Mouse (Mus musculus) CD4-positive, CD25-positive, alpha-beta regulatory T cell, adult 4 months (primary cell): ENCODE data around the gene Itpk1. TPM values are rescaled to one million over a fixed set of nuclear protein-coding genes. Genes with fewer than 3 reads are reported as not detected.

Source experiments
- ATAC-seq: one replicate; pipeline ENCODE4 v1.8.0; 2017
- polyA plus RNA-seq, 2 experiments: library from polyadenylated mRNA; unstranded; fragments of 100-300 nt; shearing (Covaris generic); gene quantifications; one replicate each; pipeline ENCODE4 v1.2.1; 2017

Itpk1 gene
- polyA plus RNA-seq, 2 experiments from 2014 or later = 16.3 to 20.8 TPM

DNA sequence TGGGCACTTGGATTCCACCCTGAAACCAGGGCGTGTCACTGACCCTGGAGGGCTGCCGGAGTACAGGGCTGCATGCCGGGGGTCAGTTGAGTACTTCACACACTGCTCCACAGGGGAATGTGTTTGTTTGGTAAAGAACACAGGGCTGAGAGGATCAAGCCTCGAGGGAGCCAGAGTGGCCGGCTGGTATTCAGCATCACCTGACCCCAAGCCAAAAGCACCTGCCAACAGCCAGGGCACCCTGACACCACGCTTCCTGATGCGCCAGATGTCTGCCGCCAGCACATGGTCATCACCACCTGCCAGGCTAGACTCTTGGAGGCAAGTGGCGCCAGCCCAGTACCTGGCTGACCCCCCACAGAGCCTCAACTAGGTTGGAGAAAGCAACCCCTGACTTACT, 80.9 kb downstream of the Itpk1 start:
- ATAC-seq = no peak

DNA sequence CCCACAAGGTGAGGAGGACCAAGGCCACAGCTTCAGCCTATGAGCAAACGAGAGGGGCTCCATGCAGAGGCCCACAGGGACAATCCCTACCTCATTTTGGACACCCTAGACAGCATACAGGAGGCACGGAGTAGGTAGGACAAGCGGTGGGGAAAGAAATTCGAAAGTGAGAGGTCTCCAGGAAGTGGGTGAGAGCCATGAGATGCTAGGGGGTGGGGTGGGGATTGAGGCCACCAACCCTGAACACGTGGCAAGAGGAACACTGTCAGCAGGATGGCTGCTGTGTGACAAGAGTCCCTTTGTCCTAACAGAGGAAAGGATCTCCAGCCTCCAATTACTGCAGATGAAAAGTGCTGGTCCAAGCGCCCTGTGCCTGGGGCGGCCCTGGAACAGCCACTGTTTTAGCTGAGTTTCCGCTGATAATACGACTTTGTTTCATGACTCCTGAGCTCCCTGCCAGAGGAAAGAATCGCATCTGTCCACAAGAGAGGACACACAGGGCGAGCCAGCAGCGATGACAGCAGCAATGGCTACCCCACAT, 82.4 kb downstream of the Itpk1 start:
- ATAC-seq = peak; percentile 75

DNA sequence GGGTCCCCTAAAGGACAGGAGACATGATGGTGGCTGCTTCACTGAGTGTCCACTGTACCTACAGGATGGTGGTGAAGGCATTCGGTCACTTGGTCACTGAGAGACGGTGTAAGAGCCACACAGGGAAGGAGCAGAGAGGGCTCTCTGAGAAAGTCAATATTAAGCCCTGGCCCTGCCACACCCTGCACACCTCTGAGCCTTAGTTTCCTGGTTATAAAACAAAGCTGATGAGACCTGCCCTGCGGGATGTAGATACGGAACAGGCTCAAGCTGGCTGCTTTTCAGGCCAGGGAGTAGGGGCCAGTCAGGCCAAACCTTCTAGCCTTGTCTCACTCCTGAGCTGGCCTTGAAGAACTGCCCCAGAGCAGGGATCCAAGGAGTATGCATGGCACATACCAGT, 82.9 kb downstream of the Itpk1 start:
- no peak for ATAC-seq

DNA sequence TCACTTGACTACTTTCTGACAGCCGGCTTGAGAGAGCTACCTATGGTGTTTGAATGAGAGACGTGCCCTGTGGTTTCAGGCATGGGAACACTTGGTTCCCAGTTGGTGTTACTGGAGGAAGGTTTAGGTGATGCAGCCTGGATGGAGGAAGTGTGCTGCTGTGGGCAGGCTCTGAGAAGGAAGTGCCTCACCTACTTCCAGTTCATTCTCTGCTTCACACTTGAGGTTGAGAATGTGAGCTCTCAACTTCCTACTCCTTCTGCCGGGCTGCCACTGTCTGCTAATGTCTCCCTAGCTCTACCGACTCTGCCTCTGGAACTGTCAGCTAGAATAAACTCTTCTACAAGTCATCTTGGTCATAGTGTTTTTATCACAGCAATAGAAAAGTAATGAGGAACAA, 83.5 kb downstream of the Itpk1 start:
- ATAC-seq = peak; percentile 32

DNA sequence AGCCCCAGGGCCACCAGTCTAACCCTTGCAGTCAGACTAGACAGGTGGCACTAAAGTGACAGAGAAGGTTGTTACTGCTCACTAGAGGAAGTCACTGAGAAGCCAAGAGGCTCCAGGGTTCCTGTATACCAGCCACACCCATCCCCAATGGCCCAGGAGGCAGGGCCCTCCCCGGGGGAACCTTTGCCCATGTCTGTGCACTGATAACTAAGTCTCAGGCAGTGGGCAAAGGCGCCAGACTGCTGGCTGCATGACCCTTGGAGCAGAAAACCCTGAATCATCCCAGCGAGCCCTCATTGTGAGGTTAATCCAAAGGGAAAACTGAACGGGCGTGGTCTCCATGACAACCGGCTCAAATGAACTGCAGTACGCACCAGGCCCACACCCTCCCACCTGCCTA, 84.8 kb downstream of the Itpk1 start:
- ATAC-seq = peak; percentile 62

DNA sequence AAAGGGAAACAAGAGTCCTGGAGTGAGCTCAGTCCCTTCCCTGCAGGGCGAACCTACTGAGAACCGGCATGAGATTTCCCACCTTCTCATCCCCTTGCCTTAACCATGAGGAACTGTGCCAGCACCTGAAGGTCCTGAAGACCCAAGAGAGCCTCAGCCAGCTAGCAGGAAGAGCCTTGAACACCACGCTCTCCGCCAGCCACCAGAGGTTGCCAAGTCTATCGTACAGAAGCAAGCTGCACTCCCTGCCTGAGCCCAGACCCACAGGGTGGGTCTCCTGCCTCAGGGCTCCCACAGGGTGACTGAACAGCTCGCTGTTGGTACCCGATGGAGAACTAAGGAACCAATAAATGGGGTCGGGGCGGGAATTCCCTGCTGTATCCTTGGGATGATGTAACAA, 86.6 kb downstream of the Itpk1 start:
- ATAC-seq = no peak

DNA sequence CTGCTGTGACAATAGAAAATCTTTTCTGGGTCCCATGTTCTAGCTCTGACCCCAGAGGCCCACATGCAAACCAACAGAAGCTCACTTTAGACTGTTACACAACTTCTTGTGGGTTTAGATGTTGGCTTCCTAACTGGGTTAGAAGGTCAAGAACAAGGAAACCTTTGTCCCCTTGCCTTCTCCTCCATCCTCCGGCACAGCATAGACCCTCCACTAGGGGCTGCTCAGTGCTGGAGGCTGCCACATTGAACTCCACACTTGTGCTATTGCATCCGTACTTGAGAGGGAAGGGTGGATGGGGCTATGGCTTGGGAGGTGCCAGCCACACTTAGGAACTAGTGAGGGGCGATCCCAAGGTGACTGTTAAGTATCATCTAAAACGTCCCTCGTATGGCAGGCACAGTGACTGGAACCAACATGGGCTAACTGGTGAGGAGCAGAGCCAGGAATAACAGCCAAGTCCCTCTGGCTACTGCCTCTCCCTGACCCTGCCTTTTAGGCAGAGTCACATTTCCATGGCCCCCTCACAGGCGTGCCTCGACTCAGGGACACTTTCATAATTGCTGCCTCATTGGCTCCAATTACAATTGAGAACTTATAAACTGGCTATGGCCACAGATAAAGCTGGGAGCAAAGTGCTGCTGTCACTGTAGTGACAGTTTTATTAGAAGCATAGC, 87.7 kb downstream of the Itpk1 start:
- ATAC-seq = no peak

DNA sequence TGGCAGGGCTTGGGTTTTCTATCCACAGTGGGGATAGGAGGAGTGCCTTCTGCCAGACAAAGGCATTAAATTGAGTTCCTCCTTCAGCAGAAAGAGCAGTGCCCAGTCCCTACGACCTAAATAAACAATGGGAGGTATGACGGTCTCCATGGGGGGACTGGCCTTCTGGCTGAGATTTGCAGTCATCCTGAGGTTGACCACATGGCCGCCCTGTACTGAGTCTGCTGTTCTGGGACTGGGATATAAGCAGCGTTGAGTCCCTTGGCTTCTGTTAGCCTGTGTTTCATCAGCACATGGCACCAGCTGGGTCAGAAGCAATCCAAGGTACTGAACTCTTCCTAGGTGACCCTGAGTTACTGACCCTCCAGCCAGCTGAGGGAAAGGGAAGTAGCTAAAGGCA, 88.5 kb downstream of the Itpk1 start:
- no peak for ATAC-seq

DNA sequence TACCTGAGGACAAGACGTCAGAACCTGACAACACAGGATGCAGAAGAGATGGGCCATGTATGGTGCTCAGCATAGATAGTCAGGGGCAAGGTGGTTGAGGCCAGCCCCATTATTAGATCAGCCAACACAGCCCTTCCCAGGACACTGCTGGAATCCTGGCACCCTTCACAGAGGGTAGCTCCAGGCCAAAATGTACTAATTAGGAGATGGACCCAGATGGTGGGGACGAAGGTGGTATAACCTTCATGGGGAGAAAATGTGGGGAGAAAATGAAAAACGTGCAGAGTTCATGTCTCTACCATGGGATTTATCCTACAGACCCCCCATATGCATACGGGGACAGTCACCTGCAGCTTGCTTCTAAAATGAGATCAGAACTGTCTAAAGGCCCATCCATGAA, 91.3 kb downstream of the Itpk1 start:
- ATAC-seq = no peak

DNA sequence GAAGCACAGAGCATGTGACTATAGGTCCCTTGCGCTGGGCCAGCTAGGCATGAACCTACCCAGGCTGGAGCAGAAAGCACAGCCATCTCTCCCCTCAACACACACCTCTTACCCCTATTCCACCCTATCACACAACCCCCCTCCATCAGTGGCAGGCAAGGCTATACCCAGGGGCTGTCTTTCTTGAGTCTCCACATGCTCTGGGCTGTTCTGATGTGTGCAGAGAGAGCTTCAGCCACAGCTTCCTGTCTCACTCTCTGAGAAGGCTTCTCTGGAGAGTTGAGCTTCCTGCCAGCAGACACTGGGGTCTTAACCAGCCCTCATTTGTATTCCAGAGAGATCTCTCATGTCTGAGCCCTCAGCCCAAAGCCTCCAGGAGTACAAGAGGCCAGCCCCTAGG, 92.3 kb downstream of the Itpk1 start:
- peak; percentile 97 for ATAC-seq

DNA sequence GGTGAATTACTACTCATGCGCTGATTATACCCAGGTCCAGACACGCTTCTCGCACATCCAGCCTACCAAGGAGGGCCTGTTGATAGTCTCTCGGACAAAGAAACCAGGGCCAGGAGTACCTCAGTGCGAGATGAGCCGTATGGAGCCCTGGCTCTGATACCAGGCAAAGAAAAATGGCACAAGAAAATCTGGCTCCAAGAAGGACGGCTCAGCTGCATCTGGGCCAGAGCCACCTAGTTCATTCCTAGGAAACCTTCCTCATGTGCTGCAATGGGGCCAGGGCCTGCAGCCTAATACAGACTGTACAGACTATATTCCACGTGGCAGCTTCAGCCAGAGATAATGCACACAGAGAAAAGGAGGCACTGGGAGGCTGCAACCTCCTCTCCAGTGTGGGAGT, 93.8 kb downstream of the Itpk1 start:
- ATAC-seq = no peak

DNA sequence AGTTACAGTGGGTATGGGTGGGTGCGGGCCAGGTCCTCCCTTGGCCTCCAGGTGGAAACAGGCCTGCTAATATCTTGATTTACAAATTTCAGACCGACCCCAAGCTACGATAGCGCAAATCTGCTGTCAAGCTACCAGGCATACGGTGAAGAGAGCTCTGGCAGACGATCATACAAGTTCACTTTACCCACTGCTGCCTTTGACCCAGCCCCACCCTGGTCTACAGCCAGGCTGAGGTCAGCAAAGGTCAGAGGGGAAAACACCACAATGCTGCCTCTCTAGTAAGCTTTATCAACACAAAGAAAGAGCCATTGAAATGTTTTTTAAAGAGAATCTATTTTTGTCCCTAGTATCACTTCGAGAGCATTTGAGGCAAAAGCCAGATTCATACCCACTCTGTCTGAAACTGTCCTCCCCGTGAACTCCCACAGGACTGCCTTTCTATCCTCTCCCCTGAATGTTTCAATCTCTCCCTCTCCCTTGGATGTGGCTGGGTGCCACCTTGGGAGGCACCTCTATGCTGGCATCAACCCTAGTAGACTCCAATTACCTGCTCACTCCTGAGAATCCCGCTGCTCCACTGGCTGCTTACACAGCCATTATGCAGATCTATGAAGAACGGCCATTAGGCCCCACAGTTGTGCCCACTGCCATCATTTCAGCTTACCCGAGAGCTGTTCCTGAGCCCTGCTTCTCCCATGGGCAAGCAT, 96.8 kb downstream of the Itpk1 start:
- ATAC-seq = no peak

DNA sequence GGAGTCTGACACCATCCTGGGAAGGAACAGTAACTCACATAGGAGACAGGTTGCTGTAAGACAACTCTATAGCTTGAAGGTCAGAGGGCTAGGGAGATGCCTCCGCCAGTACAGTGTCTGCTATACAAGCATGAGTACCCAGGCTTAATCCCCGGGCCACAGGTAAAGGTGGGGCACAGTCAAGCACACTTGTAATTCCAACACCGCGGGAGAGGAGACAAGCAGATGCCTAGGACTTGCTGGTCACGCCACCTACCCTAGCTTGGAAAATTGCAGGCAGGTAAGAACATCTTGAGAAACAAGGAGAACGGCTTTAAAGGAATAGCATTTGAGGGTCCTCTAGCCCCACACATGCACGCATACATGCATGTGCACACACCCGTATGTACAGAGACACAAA, 97.7 kb downstream of the Itpk1 start:
- no peak for ATAC-seq

DNA sequence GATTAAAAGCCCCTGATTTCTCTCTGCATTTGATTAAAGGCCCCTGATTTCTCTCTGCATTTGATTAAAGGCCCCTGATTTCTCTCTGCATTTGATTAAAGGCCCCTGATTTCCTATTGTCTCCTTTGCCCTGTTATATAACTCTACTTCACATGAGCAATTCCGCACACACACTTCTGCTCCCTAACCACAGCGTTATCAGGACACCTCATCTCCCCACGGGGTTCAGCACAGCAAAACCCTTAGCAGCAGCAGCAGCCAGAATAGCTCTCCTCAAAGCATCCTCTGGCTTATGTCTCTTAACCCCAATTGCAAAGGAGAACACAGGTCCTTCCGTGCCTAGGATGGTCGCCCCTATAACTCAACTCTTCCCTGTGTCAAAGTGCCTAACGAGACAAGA, 99.1 kb downstream of the Itpk1 start:
- ATAC-seq = peak; percentile 85

DNA sequence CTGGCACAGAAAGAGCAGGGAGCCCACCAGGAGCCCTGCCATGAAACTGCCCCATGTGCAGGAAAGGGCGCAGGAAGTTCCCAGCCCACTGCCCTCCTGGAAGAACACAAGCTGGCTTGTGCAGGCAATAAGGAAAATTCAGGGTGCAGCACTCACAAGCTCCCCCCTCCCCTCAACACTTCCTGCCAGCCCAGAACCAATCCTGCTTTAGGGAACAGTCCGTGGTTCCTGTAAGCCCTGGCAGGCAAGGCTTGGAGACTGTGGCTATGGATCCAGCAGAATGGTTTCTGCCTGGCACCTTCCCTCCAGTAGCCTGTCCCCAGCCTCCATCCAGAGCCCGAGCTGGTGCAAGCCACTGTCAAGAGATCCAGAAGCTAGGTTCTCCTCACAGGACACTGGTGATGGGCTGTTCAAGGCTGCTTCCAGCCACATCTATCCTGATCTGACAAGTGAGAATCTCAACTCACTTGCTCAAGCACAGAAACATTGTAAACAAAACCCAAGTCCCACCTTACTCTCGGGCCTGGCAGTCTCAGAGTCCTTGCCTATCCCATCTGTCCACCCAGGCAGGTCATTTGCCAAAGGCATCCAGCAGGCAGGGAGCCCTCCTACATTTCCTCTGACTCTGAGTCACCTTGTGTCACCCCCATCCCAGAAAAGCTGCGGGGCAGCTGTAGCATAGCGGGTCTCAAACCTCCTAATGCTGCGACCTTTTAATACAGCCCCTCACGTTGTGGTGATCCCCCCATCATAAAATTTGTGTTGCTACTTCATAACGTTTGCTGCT, 102.3 kb downstream of the Itpk1 start:
- no peak for ATAC-seq

DNA sequence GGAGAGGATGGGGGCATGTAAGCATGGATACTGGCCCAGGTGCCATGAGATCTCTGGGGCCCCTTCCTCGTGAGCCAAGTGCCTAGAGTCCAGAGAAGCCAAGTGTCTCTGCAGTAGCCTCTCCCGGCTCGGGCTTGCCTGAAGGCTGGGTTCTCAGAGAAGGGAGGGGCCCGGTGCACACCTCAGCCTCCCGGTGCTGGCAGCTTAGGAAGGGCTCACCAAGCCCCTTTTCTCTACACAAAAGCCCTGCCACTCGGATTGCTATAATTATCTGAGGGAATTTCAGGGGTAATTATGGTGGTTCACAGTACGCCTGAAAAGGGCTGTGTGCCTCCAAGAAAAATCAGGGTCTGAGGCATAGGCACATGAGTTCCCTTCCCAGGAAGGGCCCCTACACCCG, 102.9 kb downstream of the Itpk1 start:
- no peak for ATAC-seq

DNA sequence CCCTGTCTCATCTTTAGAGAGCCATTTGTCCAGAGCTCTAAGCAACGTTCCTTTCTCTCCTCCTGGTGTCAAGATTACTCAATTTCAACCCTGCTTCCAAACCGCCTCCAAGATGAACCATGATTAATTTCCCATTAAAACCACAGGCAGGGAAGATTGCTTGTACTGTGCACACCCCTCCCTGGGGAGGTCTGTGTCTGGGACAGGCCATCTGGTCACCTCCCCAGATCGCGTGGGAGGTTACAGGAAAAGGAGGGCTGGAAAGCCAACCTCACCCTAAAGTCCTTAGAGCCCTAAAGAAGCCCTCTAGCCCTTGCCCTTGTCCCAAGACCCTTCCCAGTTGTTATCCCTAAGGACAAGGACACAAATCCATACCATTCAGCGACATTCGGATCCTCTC, 104.4 kb downstream of the Itpk1 start:
- no peak for ATAC-seq

DNA sequence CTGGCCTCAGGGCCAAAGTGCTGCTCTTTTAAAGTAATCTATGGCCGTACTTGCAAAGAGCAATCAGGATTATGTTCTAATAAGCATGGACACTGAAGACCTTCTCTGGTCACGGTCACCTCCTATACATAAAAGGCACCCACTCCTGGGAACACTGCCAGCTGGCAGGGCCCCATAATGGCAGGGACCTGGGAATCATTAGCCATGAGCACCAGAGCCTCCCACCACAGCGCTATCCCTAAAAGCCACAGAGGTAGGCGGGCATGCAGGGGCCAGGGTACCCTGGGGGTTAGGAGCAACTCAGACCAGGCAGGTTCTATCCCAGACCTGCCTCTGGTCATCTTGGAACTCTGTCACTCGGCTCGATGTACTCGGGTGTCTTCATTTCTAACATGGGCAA, 104.9 kb downstream of the Itpk1 start:
- no peak for ATAC-seq

DNA sequence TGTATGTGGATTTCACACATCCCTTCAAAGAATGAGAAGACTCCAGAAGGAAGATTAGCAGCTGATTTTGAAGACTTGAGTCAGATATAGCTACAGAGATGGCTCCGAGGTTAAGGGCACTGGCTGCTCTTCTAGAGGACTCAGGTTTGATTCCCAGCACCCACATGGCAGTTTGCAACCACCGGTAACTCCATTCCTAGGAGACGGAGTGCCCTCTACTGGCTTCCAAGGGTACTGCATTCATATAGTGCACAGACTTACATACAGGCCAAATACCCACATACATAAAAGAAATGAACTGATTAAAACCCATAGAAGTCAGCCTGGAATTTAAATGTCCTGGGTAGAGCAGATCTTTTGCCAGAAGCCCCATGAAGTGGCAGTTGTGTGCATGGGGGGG, 106.2 kb downstream of the Itpk1 start:
- no peak for ATAC-seq

DNA sequence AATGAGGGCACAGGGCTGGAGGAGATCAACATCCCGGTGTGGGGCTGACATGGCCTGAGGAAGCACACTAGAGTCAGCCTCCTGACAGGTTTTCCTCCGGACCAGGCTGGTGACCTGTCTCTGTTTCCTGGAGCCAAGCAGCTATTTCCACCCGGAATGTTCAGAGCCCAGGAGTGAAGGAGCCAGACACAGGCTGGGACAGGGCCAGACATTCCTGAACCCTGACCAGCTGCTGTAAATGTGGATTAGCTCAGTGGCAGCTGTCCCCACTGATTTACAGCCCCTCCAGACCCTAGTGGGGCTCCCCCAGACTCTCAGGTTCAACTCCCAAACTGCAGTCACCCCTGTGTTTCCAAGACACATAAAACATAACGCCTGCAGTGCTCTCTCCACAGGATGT, 107.3 kb downstream of the Itpk1 start:
- no peak for ATAC-seq

DNA sequence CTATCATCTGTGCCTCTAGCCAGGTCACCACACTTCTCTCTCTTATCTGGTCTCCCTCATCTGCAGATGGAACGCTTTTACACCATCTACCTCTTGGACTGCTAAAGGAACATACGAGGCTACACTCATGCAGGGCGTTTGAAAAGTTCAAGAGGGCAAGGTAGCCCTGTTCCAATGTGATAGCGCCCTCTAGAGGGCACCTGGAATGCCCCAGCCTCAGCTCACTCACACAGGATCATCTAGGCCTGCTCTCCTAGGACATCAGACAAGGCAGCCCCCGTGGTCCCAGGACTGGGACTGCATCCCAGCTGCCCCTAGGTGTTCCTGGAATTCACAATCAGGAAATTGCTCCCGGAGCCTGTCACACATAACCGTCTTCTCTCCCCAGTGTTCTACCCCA, 108.3 kb downstream of the Itpk1 start:
- peak; percentile 58 for ATAC-seq

DNA sequence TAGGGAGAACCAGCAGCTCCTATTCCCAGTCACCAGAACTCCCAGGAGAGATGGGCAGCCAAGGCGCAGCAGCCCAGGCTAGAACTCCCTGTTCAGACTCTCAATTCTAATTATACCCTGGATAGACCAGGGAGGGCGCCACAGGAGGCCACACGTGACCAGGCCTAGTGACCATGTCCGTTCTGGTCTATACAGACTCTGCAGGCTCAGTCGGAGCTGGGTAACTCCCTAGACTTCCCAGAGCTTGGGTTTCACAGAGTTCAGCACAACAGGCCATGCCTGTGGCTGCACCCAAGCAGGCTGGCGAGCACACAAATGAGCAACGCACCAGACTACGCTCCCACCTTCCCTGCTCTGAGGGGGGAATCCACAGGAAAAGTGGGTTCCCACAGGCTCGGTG, 110.1 kb downstream of the Itpk1 start:
- ATAC-seq = no peak

DNA sequence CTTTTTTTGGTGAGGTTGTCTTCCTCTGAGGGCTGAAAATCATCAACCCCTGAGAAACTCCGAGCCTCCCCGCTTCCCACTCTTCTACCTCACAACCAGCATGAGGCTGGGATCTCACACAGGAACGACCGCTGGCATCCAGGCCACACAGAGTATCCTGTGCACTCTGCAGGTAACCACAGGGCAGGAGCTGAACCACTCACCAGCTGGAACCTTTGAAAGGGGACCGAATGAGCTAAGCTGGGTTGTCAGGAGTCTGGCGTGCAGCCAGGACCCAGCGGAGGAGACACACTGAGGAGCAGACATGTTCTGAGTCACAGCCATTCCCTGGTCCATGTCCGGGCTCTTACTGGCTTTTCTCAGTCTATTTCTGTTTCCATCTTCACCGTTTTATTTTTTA, 111.0 kb downstream of the Itpk1 start:
- no peak for ATAC-seq
